Mouse (Mus musculus) liver, embryonic 15.5 days (tissue): ENCODE data around the gene Rtn4. TPM values are rescaled to one million over a fixed set of nuclear protein-coding genes. Genes with fewer than 3 reads are reported as not detected.

ENCODE experiments used
- ATAC-seq: fragments of 200-750 bp; cut with Nextera tagmentation; 2 replicates; pipeline ENCODE4 v1.8.0; 2017; ENCODE audit warnings: moderate number of reproducible peaks, mild to moderate bottlenecking, moderate library complexity; ENCODE audit not compliant: insufficient read depth
- H3K27ac ChIP-seq: fragments of 300-500 bp; sonication (generic); replicated peaks from 2 replicates; pipeline ENCODE4 v1.5.1; 2015; ENCODE audit warnings: mild to moderate bottlenecking, inconsistent platforms
- H3K27me3 ChIP-seq: fragments of 300-500 bp; sonication (generic); 2 replicates; pipeline ENCODE4 v1.6.1; 2015; ENCODE audit warnings: mild to moderate bottlenecking, inconsistent platforms
- H3K36me3 ChIP-seq: fragments of 300-500 bp; sonication (generic); replicated peaks from 2 replicates; pipeline ENCODE4 v1.6.1; 2015; ENCODE audit warnings: moderate library complexity, mild to moderate bottlenecking, inconsistent platforms
- H3K4me1 ChIP-seq: fragments of 300-500 bp; sonication (generic); replicated peaks from 2 replicates; pipeline ENCODE4 v1.6.1; 2015; ENCODE audit warnings: inconsistent platforms
- H3K4me2 ChIP-seq: fragments of 300-500 bp; sonication (generic); 2 replicates; pipeline ENCODE4 v1.6.1; 2015; ENCODE audit warnings: moderate library complexity, mild to moderate bottlenecking, inconsistent platforms
- H3K4me3 ChIP-seq: fragments of 300-500 bp; sonication (generic); replicated peaks from 2 replicates; pipeline ENCODE4 v1.5.1; 2015; ENCODE audit warnings: mild to moderate bottlenecking, inconsistent platforms
- H3K9ac ChIP-seq: fragments of 300-500 bp; sonication (generic); 2 replicates; pipeline ENCODE4 v1.6.1; 2015; ENCODE audit warnings: moderate library complexity, mild to moderate bottlenecking, inconsistent platforms
- H3K9me3 ChIP-seq: fragments of 300-500 bp; sonication (generic); replicated peaks from 2 replicates; pipeline ENCODE4 v1.6.1; 2016; ENCODE audit warnings: inconsistent platforms
- WGBS: fragments of 180-500 bp; shearing (Covaris S2); methylation state at CpG from one replicate; pipeline ENCODE4 v1.1.7; 2015; ENCODE audit warnings: mixed read lengths; ENCODE audit not compliant: insufficient replicate concordance; 5-methylcytosine and 5-hydroxymethylcytosine counted together
- polyA plus RNA-seq: library from polyadenylated mRNA; unstranded; fragments of >200 nt; fragmentation: Nextera tagmentation; extraction: Ambion mirVana; gene quantifications from 2 replicates; pipeline ENCODE4 v1.2.1, GENCODE M21; 2015

The Rtn4 gene
- polyA plus RNA-seq, 1 experiment from 2014 or later, result 12.0 TPM

GRCm38 (mm10) chr11:29680771-29681170, 12.0 kb upstream of the Rtn4 start:
- no peak overlapping the region for H3K4me3 ChIP-seq
- H3K27ac ChIP-seq, result no peak overlapping the region
- H3K36me3 ChIP-seq, result no peaks in the 10 kb centered on the region
- no peak overlapping the region for H3K9ac ChIP-seq
- no peaks in the 10 kb centered on the region for H3K4me1 ChIP-seq
- no peak overlapping the region for H3K4me2 ChIP-seq
- H3K27me3 ChIP-seq, result no peaks in the 10 kb centered on the region
- ATAC-seq, result no peak
- WGBS, result 62% methylated on average over 3 of the region's 3 CpGs
- H3K9me3 ChIP-seq, result no peaks in the 10 kb centered on the region

GRCm38 (mm10) chr11:29684272-29684671, 8.5 kb upstream of the Rtn4 start:
- WGBS, result 53% methylated on average over 2 of the region's 2 CpGs
- Histone ChIP-seq H3K27me3 (no peaks in the 10 kb centered on the region), H3K9ac (no peak overlapping the region), H3K4me2 (no peak overlapping the region), H3K9me3 (no peaks in the 10 kb centered on the region), H3K27ac (no peak overlapping the region), H3K4me1 (no peaks in the 10 kb centered on the region), H3K4me3 (no peak overlapping the region), H3K36me3 (no peaks in the 10 kb centered on the region)
- ATAC-seq, result no peak

GRCm38 (mm10) chr11:29686176-29686575, 6.6 kb upstream of the Rtn4 start:
- 41% methylated on average over 2 of the region's 2 CpGs for WGBS
- ATAC-seq, result no peak

GRCm38 (mm10) chr11:29691556-29691955, 1.2 kb upstream of the Rtn4 start:
- Histone ChIP-seq H3K4me1 (peaks cover 12% of the 10 kb centered on the region), H3K36me3 (no peaks in the 10 kb centered on the region), H3K27ac (no peak overlapping the region), H3K4me2 (no peak overlapping the region), H3K9me3 (no peaks in the 10 kb centered on the region), H3K4me3 (no peak overlapping the region), H3K27me3 (no peaks in the 10 kb centered on the region), H3K9ac (no peak overlapping the region)
- WGBS, result 62% methylated on average over 1 of the region's 1 CpGs
- ATAC-seq, result no peak

More at GRCm38 (mm10) chr11:29686176-29686575, 6.6 kb upstream of the Rtn4 start:
- H3K36me3 ChIP-seq, result no peaks in the 10 kb centered on the region
- H3K9ac ChIP-seq, result no peak overlapping the region
- no peaks in the 10 kb centered on the region for H3K4me1 ChIP-seq
- no peak overlapping the region for H3K27ac ChIP-seq
- H3K4me2 ChIP-seq, result no peak overlapping the region
- H3K9me3 ChIP-seq, result no peaks in the 10 kb centered on the region
- H3K27me3 ChIP-seq, result no peaks in the 10 kb centered on the region
- no peak overlapping the region for H3K4me3 ChIP-seq

- Histone ChIP-seq H3K9ac (no peak overlapping the region), H3K4me3 (peak overlapping the region; percentile 31), H3K27me3 (no peaks in the 10 kb centered on the region), H3K36me3 (0 out of 2 replicates have a peak, but pooled peaks cover 3% of the 10 kb centered on the region), H3K27ac (peak overlapping the region; percentile 20; the same call in 1 of the 2 replicates), H3K9me3 (no peaks in the 10 kb centered on the region), H3K4me2 (peak overlapping the region; percentile 52), H3K4me1 (peaks cover 12% of the 10 kb centered on the region)
- no peak for ATAC-seq
- 17% methylated on average over 12 of the region's 12 CpGs for whole genome bisulfite sequencing
These were observed 550 bp upstream of the Rtn4 start for GRCm38 (mm10) chr11:29692111-29692682.

GRCm38 (mm10) chr11:29693576-29694410, 1.0 kb downstream of the Rtn4 start:
- Histone ChIP-seq H3K4me3 (peak overlapping the region; percentile 96), H3K27me3 (no peaks in the 10 kb centered on the region), H3K9me3 (no peaks in the 10 kb centered on the region), H3K4me1 (peaks cover 12% of the 10 kb centered on the region), H3K4me2 (peak overlapping the region; percentile 97), H3K9ac (peak overlapping the region; percentile 88), H3K36me3 (0 out of 2 replicates have a peak, but pooled peaks cover 3% of the 10 kb centered on the region), H3K27ac (peak overlapping the region; percentile 98)
- WGBS, result under 1% methylated on average over 53 of the region's 53 CpGs
- peak; percentile 37 for ATAC-seq

- H3K4me2 ChIP-seq, result no peak overlapping the region
- 0 out of 2 replicates have a peak, but pooled peaks cover 3% of the 10 kb centered on the region for H3K36me3 ChIP-seq
- H3K27ac ChIP-seq, result no peak overlapping the region
- no peaks in the 10 kb centered on the region for H3K27me3 ChIP-seq
- ATAC-seq, result no peak
- no peak overlapping the region for H3K4me3 ChIP-seq
- H3K4me1 ChIP-seq, result peaks cover 12% of the 10 kb centered on the region
- no peaks in the 10 kb centered on the region for H3K9me3 ChIP-seq
- no peak overlapping the region for H3K9ac ChIP-seq
These were observed 2.0 kb downstream of the Rtn4 start for GRCm38 (mm10) chr11:29694754-29695153.

- WGBS, result 85% methylated on average over 3 of the region's 3 CpGs
- no peak overlapping the region for H3K4me2 ChIP-seq
- H3K27ac ChIP-seq, result no peak overlapping the region
- no peak overlapping the region for H3K4me3 ChIP-seq
- no peaks in the 10 kb centered on the region for H3K27me3 ChIP-seq
- H3K9ac ChIP-seq, result no peak overlapping the region
- no peak for ATAC-seq
- H3K9me3 ChIP-seq, result no peaks in the 10 kb centered on the region
- no peaks in the 10 kb centered on the region for H3K4me1 ChIP-seq
- H3K36me3 ChIP-seq, result peaks cover 14% of the 10 kb centered on the region
These were observed 10.0 kb downstream of the Rtn4 start for GRCm38 (mm10) chr11:29702721-29703120.

- Histone ChIP-seq H3K4me3 (no peak overlapping the region), H3K4me1 (no peaks in the 10 kb centered on the region), H3K4me2 (no peak overlapping the region), H3K9ac (no peak overlapping the region), H3K27ac (no peak overlapping the region), H3K36me3 (peaks cover 15% of the 10 kb centered on the region), H3K9me3 (no peaks in the 10 kb centered on the region), H3K27me3 (no peaks in the 10 kb centered on the region)
- no peak for ATAC-seq
These were observed 12.5 kb downstream of the Rtn4 start for GRCm38 (mm10) chr11:29705263-29705662.

GRCm38 (mm10) chr11:29706845-29707244, 14.1 kb downstream of the Rtn4 start:
- Histone ChIP-seq H3K27me3 (no peaks in the 10 kb centered on the region), H3K4me1 (no peaks in the 10 kb centered on the region), H3K36me3 (peaks cover 15% of the 10 kb centered on the region), H3K4me2 (no peak overlapping the region), H3K4me3 (no peak overlapping the region), H3K9ac (no peak overlapping the region), H3K27ac (no peak overlapping the region), H3K9me3 (no peaks in the 10 kb centered on the region)
- ATAC-seq, result no peak
- 80% methylated on average over 4 of the region's 4 CpGs for WGBS

- Histone ChIP-seq H3K4me2 (no peak overlapping the region), H3K27me3 (no peaks in the 10 kb centered on the region), H3K36me3 (peaks cover 15% of the 10 kb centered on the region), H3K27ac (no peak overlapping the region), H3K9ac (no peak overlapping the region), H3K4me1 (no peaks in the 10 kb centered on the region), H3K4me3 (no peak overlapping the region), H3K9me3 (no peaks in the 10 kb centered on the region)
- ATAC-seq, result no peak
These were observed 16.8 kb downstream of the Rtn4 start for GRCm38 (mm10) chr11:29709512-29709911.
